Mouse (Mus musculus) gastrocnemius, adult 18-20 months (tissue): Measurements from ENCODE around the gene Trpv5. TPM values are rescaled to one million over a fixed set of nuclear protein-coding genes. Genes with fewer than 3 reads are reported as not detected.

Experiments
- DNase-seq: peaks from one replicate; pipeline ENCODE4 v3.0.0; 2021; ENCODE audit warnings: low spot score
- long read RNA-seq, 2 experiments: library from polyadenylated mRNA; stranded (forward); transcript quantifications; one replicate each; pipeline ENCODE4 v2.0.0; 2021
- total RNA-seq, 2 experiments: library from RNA; stranded (reverse); gene quantifications; 2 replicates each; pipeline ENCODE4 v1.2.3; 2021

Gene Trpv5
- not detected for total RNA-seq
- long read RNA-seq, experiment 1: 0 reads
- long read RNA-seq, experiment 2: 0 reads

- no peak for DNase-seq
Measured at GRCm38 (mm10) chr6:41680669-41681068, at the start of gene Trpv5. TSS of gene Trpv5 (minus strand) at chr6:41680769.

- no peak for DNase-seq
Measured at GRCm38 (mm10) chr6:41727989-41728609, 47.5 kb upstream of the Trpv5 start.

- no peak for DNase-seq
Measured at GRCm38 (mm10) chr6:41721430-41721829, 40.9 kb upstream of the Trpv5 start.

DNA sequence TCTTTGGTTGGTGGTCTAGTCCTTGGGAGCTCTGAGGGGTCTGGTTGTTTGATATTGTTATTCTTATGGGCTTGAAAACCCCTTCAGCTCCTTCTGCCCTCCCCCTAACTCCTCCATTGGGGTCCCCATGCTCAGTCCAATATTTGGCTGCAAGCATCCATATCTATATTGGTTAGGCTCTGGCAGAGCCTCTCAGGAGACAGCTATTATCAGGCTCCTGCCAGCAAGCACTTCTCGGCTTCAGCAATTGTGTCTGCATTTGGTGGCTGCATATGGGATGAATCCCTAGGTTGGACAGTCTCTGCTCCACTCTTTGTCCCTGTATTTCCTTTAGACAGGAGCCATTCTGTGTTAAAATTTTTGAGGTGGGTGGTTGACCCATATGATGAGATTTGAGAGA lies 29.7 kb upstream of the Trpv5 start:
- DNase-seq: no peak

DNA sequence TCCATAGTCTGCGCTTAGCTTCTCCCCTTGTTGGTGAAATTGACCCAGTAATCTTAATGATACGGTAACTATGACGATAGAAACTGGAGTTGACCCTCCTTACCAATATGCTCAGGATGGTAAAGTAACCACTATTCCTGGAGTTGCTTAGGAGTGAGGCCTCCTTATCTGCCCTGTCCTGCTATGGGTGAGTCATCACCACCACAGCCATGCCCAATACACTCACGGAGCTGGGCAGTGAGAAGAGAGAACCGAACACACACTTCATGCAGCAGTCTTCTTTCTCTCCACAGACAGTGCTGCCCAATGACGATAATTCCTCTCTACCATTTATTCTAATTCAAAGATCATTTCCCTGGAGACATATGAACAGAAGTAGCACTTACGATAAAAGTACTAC lies 25.7 kb upstream of the Trpv5 start:
- no peak for DNase-seq

- no peak for DNase-seq
Measured at GRCm38 (mm10) chr6:41704123-41704522, 23.6 kb upstream of the Trpv5 start, which contains the start of gene Kel. TSS of gene Kel (minus strand) at chr6:41704339.

GRCm38 (mm10) chr6:41702928-41703327 lies 22.4 kb upstream of the Trpv5 start:
- no peak for DNase-seq

DNA sequence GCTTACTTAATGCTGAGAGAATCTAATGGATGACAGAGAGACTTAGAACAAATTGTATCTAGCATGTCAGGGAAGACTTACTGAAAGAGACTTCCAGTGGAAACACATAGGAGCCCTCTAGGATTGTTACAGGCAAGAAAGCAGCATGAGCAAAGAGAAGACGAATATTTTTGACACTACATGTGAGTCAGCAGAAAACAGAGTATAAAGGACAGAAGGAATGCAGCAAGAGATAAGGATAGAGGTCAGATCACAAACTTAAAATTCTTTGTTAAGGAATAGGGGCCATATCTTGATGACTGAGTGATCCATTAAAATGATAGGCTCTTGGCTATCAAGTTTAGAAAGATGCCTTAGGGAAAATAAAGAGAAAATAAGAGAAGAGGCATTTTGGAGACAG lies 20.7 kb upstream of the Trpv5 start:
- no peak for DNase-seq

GRCm38 (mm10) chr6:41694407-41694806 lies 13.8 kb upstream of the Trpv5 start:
- DNase-seq: no peak

DNA sequence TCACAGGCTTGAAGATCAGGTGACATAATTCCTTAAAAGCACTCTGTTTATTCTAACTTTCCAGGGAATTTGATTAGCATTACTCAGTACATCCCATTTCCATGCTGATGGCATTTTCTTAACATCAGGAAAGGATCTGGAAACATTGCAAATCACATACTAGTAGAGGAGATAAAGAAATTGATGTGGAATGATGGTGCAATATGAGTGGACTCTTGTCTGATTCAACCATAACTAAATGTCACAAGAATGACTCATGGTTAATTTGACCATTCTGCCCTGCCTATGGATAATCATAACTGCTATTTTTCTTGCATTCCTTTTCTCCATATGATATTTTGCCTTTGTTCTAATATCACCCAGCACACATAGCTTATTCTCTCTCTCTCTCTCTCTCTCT lies 11.6 kb upstream of the Trpv5 start:
- DNase-seq: no peak

DNA sequence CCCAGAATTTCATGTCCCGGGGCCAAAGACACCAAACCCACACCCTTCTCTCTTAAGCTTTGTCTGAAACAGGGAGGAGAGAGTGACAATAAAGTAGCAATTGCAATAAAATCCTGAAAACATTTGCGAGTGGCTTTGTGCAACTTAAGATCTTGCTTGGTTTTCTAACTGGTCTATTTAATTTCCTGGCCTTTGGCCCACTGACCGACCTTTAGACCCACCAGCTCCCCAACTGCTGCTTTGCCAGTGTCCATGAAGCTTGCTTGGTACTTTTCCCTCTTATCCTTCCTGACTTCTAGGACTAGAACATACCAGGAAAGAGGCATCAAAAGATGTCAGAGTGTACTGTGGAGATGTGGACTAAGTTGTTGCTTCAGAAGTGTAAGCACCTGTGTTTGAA lies 5.0 kb upstream of the Trpv5 start:
- no peak for DNase-seq

GRCm38 (mm10) chr6:41684911-41685310 lies 4.3 kb upstream of the Trpv5 start:
- no peak for DNase-seq

GRCm38 (mm10) chr6:41684131-41684530 lies 3.6 kb upstream of the Trpv5 start, which contains the start of gene Llcfc1:
TSS of gene Llcfc1 (plus strand) at chr6:41684431.
- no peak for DNase-seq

GRCm38 (mm10) chr6:41681656-41682055 lies 1.1 kb upstream of the Trpv5 start:
- DNase-seq: no peak

DNA sequence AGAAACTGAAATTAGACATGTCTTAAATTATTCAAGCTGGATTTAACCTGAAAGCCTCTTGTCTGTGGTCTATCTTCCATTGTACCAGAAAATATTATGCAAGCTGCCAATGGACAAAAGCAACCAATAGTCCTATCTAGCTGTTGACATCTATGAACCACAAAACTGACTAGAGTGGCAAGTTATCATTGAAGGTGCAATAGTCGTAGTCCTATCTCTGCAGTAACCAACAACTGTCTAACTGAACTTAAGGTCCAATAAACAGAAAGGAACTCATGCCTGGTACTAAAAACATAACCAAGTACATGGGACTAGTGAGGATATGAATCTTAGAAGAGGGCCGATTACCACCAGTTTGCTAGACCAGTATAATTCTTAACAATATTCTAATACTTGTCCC lies 4.0 kb downstream of the Trpv5 start:
- DNase-seq: no peak

DNA sequence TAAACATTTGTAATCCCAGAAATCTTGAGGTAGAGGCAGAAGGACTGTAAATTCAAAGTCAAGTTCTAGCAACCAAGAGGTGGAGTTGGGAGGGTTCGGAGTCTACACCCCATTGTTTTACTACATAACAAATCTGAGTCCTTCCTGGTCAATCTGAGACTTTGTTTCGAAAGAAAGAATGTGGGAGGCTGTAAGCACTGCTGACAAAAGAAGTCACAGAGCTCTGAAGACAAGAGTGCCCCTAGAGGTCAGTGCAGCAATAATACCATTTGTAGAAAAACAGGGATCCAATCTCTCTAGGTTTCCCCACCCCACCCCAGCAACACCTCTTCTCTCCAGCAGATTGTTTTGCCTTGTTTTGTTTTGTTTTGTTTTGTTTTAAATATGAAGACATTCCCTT lies 18.2 kb downstream of the Trpv5 start:
- no peak for DNase-seq

GRCm38 (mm10) chr6:41658487-41658886 lies 22.1 kb downstream of the Trpv5 start:
- DNase-seq: no peak

GRCm38 (mm10) chr6:41654648-41655047 lies 25.9 kb downstream of the Trpv5 start:
- DNase-seq: no peak

DNA sequence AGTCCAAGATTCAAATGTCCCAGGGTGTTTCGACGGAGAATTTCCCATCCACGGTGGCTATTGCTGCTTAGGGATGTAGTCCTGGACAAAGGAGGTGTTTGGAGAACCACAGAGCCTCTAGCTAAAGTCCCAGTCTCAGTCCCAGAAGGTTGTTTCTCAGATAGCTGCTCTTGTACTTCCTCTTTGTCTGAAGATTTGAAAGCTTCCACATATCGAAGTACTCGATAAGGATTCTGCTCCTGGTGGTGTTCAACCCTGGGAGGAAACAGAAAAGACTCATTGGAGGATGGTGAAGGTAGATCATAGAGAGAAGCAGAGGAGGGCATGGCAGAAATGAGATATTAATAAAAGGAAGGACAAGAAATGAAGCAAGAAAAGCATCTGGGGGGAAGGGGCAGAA lies 27.4 kb downstream of the Trpv5 start:
- no peak for DNase-seq

- no peak for DNase-seq
Measured at GRCm38 (mm10) chr6:41646672-41647071, 33.9 kb downstream of the Trpv5 start.

DNA sequence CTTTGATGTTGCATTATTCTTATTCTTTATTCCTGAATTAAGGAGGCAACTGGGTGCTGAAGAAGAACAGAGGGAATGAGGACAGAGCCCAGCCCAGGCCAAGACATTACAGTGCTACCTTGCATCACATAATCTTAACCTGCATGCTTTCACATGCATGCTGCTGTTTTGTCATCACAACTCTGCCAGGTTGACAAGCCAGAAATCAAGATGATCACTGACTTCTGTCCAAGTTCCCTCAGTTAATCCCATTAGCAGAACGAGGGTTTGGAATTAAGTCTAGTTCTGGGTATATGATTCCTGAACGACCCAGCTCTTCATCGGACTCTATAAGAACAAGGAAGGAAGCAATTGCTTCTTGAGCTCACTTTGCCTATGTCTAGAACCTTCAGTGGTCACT lies 34.3 kb downstream of the Trpv5 start:
- DNase-seq: no peak

DNA sequence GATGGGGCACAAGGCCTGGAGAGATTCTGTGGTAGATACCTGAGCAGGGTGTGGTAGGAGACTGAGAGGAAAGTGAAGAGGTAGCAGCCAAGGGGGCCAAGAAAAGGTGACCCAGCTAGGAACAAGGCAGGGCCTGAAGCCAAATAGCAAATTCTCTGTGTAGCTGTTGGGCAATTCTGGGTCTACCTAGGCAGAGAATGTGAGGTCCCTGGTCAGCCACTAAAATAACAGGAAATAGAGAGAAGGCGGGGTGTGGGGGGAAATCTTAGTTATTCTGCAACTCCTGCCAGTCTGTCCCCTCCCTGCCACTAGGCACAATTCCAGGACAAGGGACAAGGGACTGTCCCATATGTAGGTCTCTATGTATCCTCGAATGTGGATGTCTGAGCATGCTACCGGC lies 37.3 kb downstream of the Trpv5 start:
- no peak for DNase-seq

GRCm38 (mm10) chr6:41642765-41643164 lies 37.8 kb downstream of the Trpv5 start:
- DNase-seq: no peak
